In genomic region chr2:27038596-27038995, GRCm38 (mm10) we compare ENCODE assay signal across 9 mouse cellular contexts. TPM values are rescaled to one million over a fixed set of nuclear protein-coding genes. Genes with fewer than 3 reads are reported as not detected.
DNase-seq lines count a peak whose midpoint lies in the region; ATAC-seq and TF ChIP-seq lines count a peak whose summit lies in the region.
"Had no signal": no experiment of that assay in that cellular context is flagged by ENCODE, and none has a peak within 500 bp of the region (broad histone marks: within the 10 kb centered on the region; RNA-seq: fewer than 3 reads in every experiment).

No protein-coding gene starts in this region.

- peak; percentile 82 to 89 for DNase-seq in heart, postnatal 10 days
- peak; percentile 82 for DNase-seq in adrenal gland, postnatal 14 days
- DNase-seq in embryo, embryonic 9.5 days (ENCODE audit: extremely low spot score), result peak; percentile 77
- peak; percentile 93 for DNase-seq in hindbrain, embryonic 14.5 days (ENCODE audit: low spot score)
- peak; percentile 80 for DNase-seq in limb, embryonic 10.5 days (ENCODE audit: low spot score)
- peak; percentile 85 for DNase-seq in midbrain, postnatal 0 days (ENCODE audit: low spot score)
- peak; percentile 59 for DNase-seq in stomach, postnatal 0 days (ENCODE audit: low spot score)

- H3K9ac ChIP-seq in heart, embryonic 12.5 days, result no peak overlapping the region
- no peak overlapping the region for H3K9ac ChIP-seq in hindbrain, embryonic 14.5 days
- H3K9ac ChIP-seq in midbrain, postnatal 0 days (replicated peaks; ENCODE audit: low read length, poor library complexity, severe bottlenecking), result no peak overlapping the region
- H3K9ac ChIP-seq in stomach, postnatal 0 days (ENCODE audit: low read length), result no peak overlapping the region
- H3K9ac ChIP-seq: limb, embryonic 12.5 days had no signal

- ATAC-seq in heart, embryonic 12.5 days (ENCODE audit: insufficient number of reproducible peaks, low FRiP score), result no peak
- ATAC-seq in hindbrain, embryonic 14.5 days (ENCODE audit: low FRiP score), result no peak
- ATAC-seq in midbrain, postnatal 0 days (ENCODE audit: low FRiP score), result 0 out of 2 replicates have a peak, but pooled peaks have one; percentile 38
- no peak for ATAC-seq in stomach, postnatal 0 days (ENCODE audit: low FRiP score, low TSS enrichment)

- 0 out of 2 replicates have a peak, but pooled peaks cover 22% of the 10 kb centered on the region for H3K27me3 ChIP-seq in heart, embryonic 12.5 days (replicated peaks)
- H3K27me3 ChIP-seq in hindbrain, embryonic 14.5 days (ENCODE audit: control insufficient read depth, insufficient read depth, low read length), result no peaks in the 10 kb centered on the region
- H3K27me3 ChIP-seq in limb, embryonic 10.5 days (ENCODE audit: low read depth, poor library complexity, severe bottlenecking), result 0 out of 2 replicates have a peak, but pooled peaks cover 3% of the 10 kb centered on the region
- H3K27me3 ChIP-seq in midbrain, postnatal 0 days (ENCODE audit: insufficient read depth, low read length), result no peaks in the 10 kb centered on the region
- no peaks in the 10 kb centered on the region for H3K27me3 ChIP-seq in stomach, postnatal 0 days (ENCODE audit: control insufficient read depth, insufficient read depth, low read length)
- H3K27me3 ChIP-seq: limb, embryonic 12.5 days had no signal

- TF ChIP-seq CTCF in midbrain, postnatal 0 days (IDR thresholded peaks at IDR 0.05), result peak; percentile 97
- TF ChIP-seq CTCF in stomach, postnatal 0 days (IDR thresholded peaks at IDR 0.05; ENCODE audit: low read depth), result peak; percentile 97

- 0% methylated on average over 3 of the region's 3 CpGs for WGBS in heart, embryonic 12.5 days
- WGBS in hindbrain, embryonic 14.5 days, result 6% methylated on average over 3 of the region's 3 CpGs
- WGBS in limb, embryonic 10.5 days, result under 1% methylated on average over 3 of the region's 3 CpGs
- 1% methylated on average over 3 of the region's 3 CpGs for WGBS in midbrain, postnatal 0 days
- 0% methylated on average over 3 of the region's 3 CpGs for WGBS in stomach, postnatal 0 days

- TF ChIP-seq EP300 in stomach, postnatal 0 days (optimal IDR thresholded peaks at IDR 0.05), result no peak

- H3K9me3 ChIP-seq in heart, embryonic 12.5 days (replicated peaks), result no peaks in the 10 kb centered on the region
- no peaks in the 10 kb centered on the region for H3K9me3 ChIP-seq in hindbrain, embryonic 14.5 days (ENCODE audit: control insufficient read depth, low read length)
- no peaks in the 10 kb centered on the region for H3K9me3 ChIP-seq in limb, embryonic 10.5 days (replicated peaks)
- no peaks in the 10 kb centered on the region for H3K9me3 ChIP-seq in midbrain, postnatal 0 days (ENCODE audit: low read length)
- no peaks in the 10 kb centered on the region for H3K9me3 ChIP-seq in stomach, postnatal 0 days (ENCODE audit: control insufficient read depth, low read length)
- H3K9me3 ChIP-seq: limb, embryonic 12.5 days had no signal

- no peaks in the 10 kb centered on the region for H3K36me3 ChIP-seq in heart, embryonic 12.5 days
- H3K36me3 ChIP-seq in hindbrain, embryonic 14.5 days (replicated peaks; ENCODE audit: control insufficient read depth, insufficient read depth), result no peaks in the 10 kb centered on the region
- H3K36me3 ChIP-seq in limb, embryonic 10.5 days, result no peaks in the 10 kb centered on the region
- no peaks in the 10 kb centered on the region for H3K36me3 ChIP-seq in midbrain, postnatal 0 days (ENCODE audit: insufficient read depth, low read length)
- no peaks in the 10 kb centered on the region for H3K36me3 ChIP-seq in stomach, postnatal 0 days (ENCODE audit: control insufficient read depth, insufficient read depth, low read length)
- H3K36me3 ChIP-seq: limb, embryonic 12.5 days had no signal

- intact Hi-C loops in heart, postnatal 10 days (cut with DNase I), result loop anchor here (1.0 to 2.0 kb wide), 4 partner anchors 21 to 392 kb away; no protein-coding TSS in a partner anchor

- H3K4me3 ChIP-seq in heart, embryonic 12.5 days, result no peak overlapping the region
- no peak overlapping the region for H3K4me3 ChIP-seq in hindbrain, embryonic 14.5 days (replicated peaks; ENCODE audit: low read length)
- H3K4me3 ChIP-seq in limb, embryonic 10.5 days, result no peak overlapping the region
- no peak overlapping the region for H3K4me3 ChIP-seq in midbrain, postnatal 0 days (ENCODE audit: low read depth, low read length)
- H3K4me3 ChIP-seq in stomach, postnatal 0 days (ENCODE audit: low read depth, low read length), result no peak overlapping the region
- H3K4me3 ChIP-seq: limb, embryonic 12.5 days had no signal

- H3K4me2 ChIP-seq in heart, embryonic 12.5 days, result no peak overlapping the region
- no peak overlapping the region for H3K4me2 ChIP-seq in hindbrain, embryonic 14.5 days (replicated peaks)
- no peak overlapping the region for H3K4me2 ChIP-seq in midbrain, postnatal 0 days (ENCODE audit: low read depth, low read length, poor library complexity, severe bottlenecking)
- no peak overlapping the region for H3K4me2 ChIP-seq in stomach, postnatal 0 days (replicated peaks; ENCODE audit: low read depth)
- H3K4me2 ChIP-seq: limb, embryonic 12.5 days had no signal

- peaks cover 7% of the 10 kb centered on the region; the same call in 1 of the 2 replicates for H3K4me1 ChIP-seq in heart, embryonic 12.5 days (replicated peaks)
- H3K4me1 ChIP-seq in hindbrain, embryonic 14.5 days (replicated peaks; ENCODE audit: control insufficient read depth, insufficient read depth, low read length), result no peaks in the 10 kb centered on the region
- H3K4me1 ChIP-seq in limb, embryonic 10.5 days, result peaks cover 15% of the 10 kb centered on the region
- H3K4me1 ChIP-seq in midbrain, postnatal 0 days (ENCODE audit: insufficient read depth, low read length), result no peaks in the 10 kb centered on the region
- H3K4me1 ChIP-seq in stomach, postnatal 0 days (replicated peaks; ENCODE audit: control insufficient read depth, insufficient read depth), result no peaks in the 10 kb centered on the region

- H3K27ac ChIP-seq in heart, embryonic 12.5 days (ENCODE audit: poor library complexity, severe bottlenecking), result no peak overlapping the region
- H3K27ac ChIP-seq in hindbrain, embryonic 14.5 days, result no peak overlapping the region
- no peak overlapping the region for H3K27ac ChIP-seq in limb, embryonic 10.5 days
- H3K27ac ChIP-seq in midbrain, postnatal 0 days (ENCODE audit: low read depth, low read length), result no peak overlapping the region
- no peak overlapping the region for H3K27ac ChIP-seq in stomach, postnatal 0 days (replicated peaks)
- H3K27ac ChIP-seq: limb, embryonic 12.5 days had no signal

RNA-seq across cellular contexts. Expression of gene Slc2a6, which starts 10.8 kb away (rescaled TPM):
- under 1 TPM in 1 of 2 experiments, not detected in 1; 0.14 TPM for total RNA-seq in heart, postnatal 10 days (2021)
- polyA plus RNA-seq in heart, embryonic 12.5 days (2016; fragmentation: Nextera tagmentation; extraction: Ambion mirVana), result 0.10 and 0.47 TPM in 2 replicates
- 0.63 and 1.7 TPM in 2 replicates for total RNA-seq in adrenal gland, postnatal 14 days (2021)
- polyA plus RNA-seq in hindbrain, embryonic 14.5 days (2014; fragmentation: Nextera tagmentation; extraction: Ambion mirVana), result 10.1 and 10.8 TPM in 2 replicates
- polyA plus RNA-seq in limb, embryonic 10.5 days (2016; fragmentation: Nextera tagmentation; extraction: Ambion mirVana), result 0.49 and 0.91 TPM in 2 replicates
- total RNA-seq in midbrain, postnatal 0 days (2014; rRNA removed), result 23.8 and 31.8 TPM in 2 replicates
- 14.4 and 14.8 TPM in 2 replicates for polyA plus RNA-seq in midbrain, postnatal 0 days (2015; fragmentation: Nextera tagmentation; extraction: Ambion mirVana)
- polyA plus RNA-seq in stomach, postnatal 0 days (2015; fragmentation: Nextera tagmentation; extraction: Ambion mirVana), result 2.0 and 2.7 TPM in 2 replicates

RNA-seq across cellular contexts. Expression of gene Cacfd1, which starts 28.9 kb away (rescaled TPM):
- 10 to 100 TPM; 29.0 to 36.7 TPM for total RNA-seq in heart, postnatal 10 days (2021)
- polyA plus RNA-seq in heart, embryonic 12.5 days (2016; fragmentation: Nextera tagmentation; extraction: Ambion mirVana), result 40.0 and 41.6 TPM in 2 replicates
- 36.5 and 41.6 TPM in 2 replicates for total RNA-seq in adrenal gland, postnatal 14 days (2021)
- 72.7 and 83.7 TPM in 2 replicates for polyA plus RNA-seq in hindbrain, embryonic 14.5 days (2014; fragmentation: Nextera tagmentation; extraction: Ambion mirVana)
- polyA plus RNA-seq in limb, embryonic 10.5 days (2016; fragmentation: Nextera tagmentation; extraction: Ambion mirVana), result 86.4 and 109 TPM in 2 replicates
- total RNA-seq in midbrain, postnatal 0 days (2014; rRNA removed), result 52.8 and 63.0 TPM in 2 replicates
- 97.1 and 98.8 TPM in 2 replicates for polyA plus RNA-seq in midbrain, postnatal 0 days (2015; fragmentation: Nextera tagmentation; extraction: Ambion mirVana)
- 35.1 and 37.7 TPM in 2 replicates for polyA plus RNA-seq in stomach, postnatal 0 days (2015; fragmentation: Nextera tagmentation; extraction: Ambion mirVana)

RNA-seq across cellular contexts. Expression of gene Mymk, which starts 33.4 kb away (rescaled TPM):
- total RNA-seq in heart, postnatal 10 days (2021), result under 1 TPM in 1 of 2 experiments, not detected in 1; 0.22 TPM
- 0.17 and 0.18 TPM in 2 replicates for polyA plus RNA-seq in heart, embryonic 12.5 days (2016; fragmentation: Nextera tagmentation; extraction: Ambion mirVana)
- total RNA-seq in adrenal gland, postnatal 14 days (2021), result not detected in 2 replicates
- polyA plus RNA-seq in hindbrain, embryonic 14.5 days (2014; fragmentation: Nextera tagmentation; extraction: Ambion mirVana), result 0.32 TPM in 1 of 2 replicates, not detected in the other
- 0.16 and 1.5 TPM in 2 replicates for polyA plus RNA-seq in limb, embryonic 10.5 days (2016; fragmentation: Nextera tagmentation; extraction: Ambion mirVana)
- 0.16 TPM in 1 of 2 replicates, not detected in the other for total RNA-seq in midbrain, postnatal 0 days (2014; rRNA removed)
- 0.15 TPM in 1 of 2 replicates, not detected in the other for polyA plus RNA-seq in midbrain, postnatal 0 days (2015; fragmentation: Nextera tagmentation; extraction: Ambion mirVana)
- polyA plus RNA-seq in stomach, postnatal 0 days (2015; fragmentation: Nextera tagmentation; extraction: Ambion mirVana), result 0.55 and 1.1 TPM in 2 replicates

RNA-seq across cellular contexts. Expression of gene Adamtsl2, which starts 40.6 kb away (rescaled TPM):
- 10 to 100 TPM in 1 of 2 experiments, 1 to 10 TPM in 1; 8.7 to 19.4 TPM for total RNA-seq in heart, postnatal 10 days (2021)
- polyA plus RNA-seq in heart, embryonic 12.5 days (2016; fragmentation: Nextera tagmentation; extraction: Ambion mirVana), result 10.9 and 12.2 TPM in 2 replicates
- total RNA-seq in adrenal gland, postnatal 14 days (2021), result 11.5 and 11.7 TPM in 2 replicates
- 9.1 and 10.0 TPM in 2 replicates for polyA plus RNA-seq in hindbrain, embryonic 14.5 days (2014; fragmentation: Nextera tagmentation; extraction: Ambion mirVana)
- polyA plus RNA-seq in limb, embryonic 10.5 days (2016; fragmentation: Nextera tagmentation; extraction: Ambion mirVana), result 3.5 and 9.1 TPM in 2 replicates
- 14.3 and 17.0 TPM in 2 replicates for total RNA-seq in midbrain, postnatal 0 days (2014; rRNA removed)
- polyA plus RNA-seq in midbrain, postnatal 0 days (2015; fragmentation: Nextera tagmentation; extraction: Ambion mirVana), result 7.3 and 9.3 TPM in 2 replicates
- polyA plus RNA-seq in stomach, postnatal 0 days (2015; fragmentation: Nextera tagmentation; extraction: Ambion mirVana), result 1.4 and 3.4 TPM in 2 replicates
